Mouse (Mus musculus): ENCODE results near the gene Pfkm.

- no peak for TF ChIP-seq CTCF (IDR thresholded peaks at IDR 0.05; ENCODE audit: extremely low read depth, insufficient read depth, low read length)
- TF ChIP-seq POLR2A (IDR thresholded peaks at IDR 0.05; ENCODE audit: extremely low read depth, insufficient read depth, low read length), result no peak
These were observed 50.1 kb downstream of the Pfkm start for GRCm38 (mm10) chr15:98142515-98142914.

All from cortical plate, adult 2 months (tissue).